17 mouse cellular contexts compared by ENCODE assay signal in the genomic region with DNA sequence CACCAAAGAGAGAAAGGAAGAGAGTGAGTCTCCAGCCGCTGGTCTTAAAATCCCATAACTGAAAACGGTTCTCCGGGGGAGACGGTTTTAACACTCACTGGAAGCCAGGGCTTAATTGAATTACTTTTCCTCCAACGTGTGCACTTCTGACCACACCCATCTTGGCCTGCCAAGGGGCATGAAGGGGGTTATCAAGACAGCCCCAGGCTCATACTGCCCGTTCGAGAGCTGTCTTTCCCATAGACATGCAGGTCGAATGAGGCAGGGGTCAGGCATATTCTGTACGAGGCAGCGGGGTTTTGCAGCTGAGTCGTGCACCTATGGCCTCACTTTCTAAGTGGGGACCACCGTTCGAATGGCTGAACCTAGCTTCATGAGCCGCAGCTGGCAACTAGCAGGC.
DNase-seq lines count a peak whose midpoint lies in the region; ATAC-seq lines count a peak whose summit lies in the region.
"Had no signal": no experiment of that assay in that cellular context is flagged by ENCODE, and none has a peak within 500 bp of the region (broad histone marks: within the 10 kb centered on the region; RNA-seq: fewer than 3 reads in every experiment).

No protein-coding gene starts in this region.

- no peak overlapping the region for H3K4me2 ChIP-seq in midbrain, embryonic 14.5 days (ENCODE audit: low read length)
- H3K4me2 ChIP-seq in midbrain, embryonic 11.5 days: no peak overlapping the region
- H3K4me2 ChIP-seq in neural tube, embryonic 15.5 days: no peak overlapping the region
- H3K4me2 ChIP-seq: embryonic facial prominence, embryonic 12.5 days; forebrain, embryonic 15.5 days; heart, embryonic 11.5 days; hindbrain, embryonic 14.5 days; intestine, embryonic 15.5 days had no signal

- WGBS in midbrain, embryonic 14.5 days: 72% methylated on average over 14 of the region's 14 CpGs
- WGBS in midbrain, embryonic 11.5 days: 78% methylated on average over 14 of the region's 14 CpGs
- 65% methylated on average over 14 of the region's 14 CpGs for WGBS in neural tube, embryonic 15.5 days

- no peak overlapping the region for H3K9ac ChIP-seq in midbrain, embryonic 14.5 days (replicated peaks; ENCODE audit: low read length)
- H3K9ac ChIP-seq in midbrain, embryonic 11.5 days (ENCODE audit: low read length): no peak overlapping the region
- no peak overlapping the region for H3K9ac ChIP-seq in neural tube, embryonic 15.5 days (replicated peaks)
- H3K9ac ChIP-seq: embryonic facial prominence, embryonic 12.5 days; forebrain, embryonic 15.5 days; hindbrain, embryonic 14.5 days; intestine, embryonic 15.5 days had no signal

- H3K4me3 ChIP-seq in midbrain, embryonic 14.5 days (replicated peaks; ENCODE audit: low read depth, low read length): no peak overlapping the region
- no peak overlapping the region for H3K4me3 ChIP-seq in midbrain, embryonic 11.5 days (ENCODE audit: low read depth, low read length)
- no peak overlapping the region for H3K4me3 ChIP-seq in neural tube, embryonic 15.5 days (replicated peaks)
- H3K4me3 ChIP-seq: embryonic facial prominence, embryonic 12.5 days; forebrain, embryonic 15.5 days; intestine, embryonic 15.5 days had no signal

- H3K9me3 ChIP-seq in midbrain, embryonic 14.5 days (ENCODE audit: control insufficient read depth, low read length): no peaks in the 10 kb centered on the region
- no peaks in the 10 kb centered on the region for H3K9me3 ChIP-seq in midbrain, embryonic 11.5 days (ENCODE audit: control insufficient read depth, low read length)
- no peaks in the 10 kb centered on the region for H3K9me3 ChIP-seq in neural tube, embryonic 15.5 days (replicated peaks)
- H3K9me3 ChIP-seq: embryonic facial prominence, embryonic 12.5 days; forebrain, embryonic 15.5 days; intestine, embryonic 15.5 days had no signal

- no peak for ATAC-seq in midbrain, embryonic 14.5 days (ENCODE audit: low FRiP score, low TSS enrichment)
- ATAC-seq in midbrain, embryonic 11.5 days (ENCODE audit: low FRiP score): no peak
- no peak for ATAC-seq in neural tube, embryonic 15.5 days (ENCODE audit: low FRiP score)
- ATAC-seq: forebrain, embryonic 15.5 days; intestine, embryonic 15.5 days had no signal

- peak overlapping the region; percentile 17 for H3K27ac ChIP-seq in midbrain, embryonic 14.5 days (replicated peaks; ENCODE audit: low read depth, low read length)
- no peak overlapping the region for H3K27ac ChIP-seq in midbrain, embryonic 11.5 days (ENCODE audit: low read depth, low read length)
- H3K27ac ChIP-seq in neural tube, embryonic 15.5 days (replicated peaks): peak overlapping the region; percentile 15; the same call in 1 of the 2 replicates
- H3K27ac ChIP-seq: embryonic facial prominence, embryonic 12.5 days; hindbrain, embryonic 14.5 days; intestine, embryonic 15.5 days had no signal

- H3K4me1 ChIP-seq in midbrain, embryonic 14.5 days (ENCODE audit: control insufficient read depth, insufficient read depth, low read length): peaks cover 26% of the 10 kb centered on the region
- H3K4me1 ChIP-seq in midbrain, embryonic 11.5 days (ENCODE audit: control insufficient read depth, insufficient read depth, low read length): peaks cover 7% of the 10 kb centered on the region
- peaks cover 43% of the 10 kb centered on the region for H3K4me1 ChIP-seq in neural tube, embryonic 15.5 days
- H3K4me1 ChIP-seq: intestine, embryonic 15.5 days had no signal

- no peaks in the 10 kb centered on the region for H3K36me3 ChIP-seq in midbrain, embryonic 14.5 days (ENCODE audit: control insufficient read depth, insufficient read depth, low read length)
- no peaks in the 10 kb centered on the region for H3K36me3 ChIP-seq in midbrain, embryonic 11.5 days (ENCODE audit: control insufficient read depth, insufficient read depth, low read length)
- no peaks in the 10 kb centered on the region for H3K36me3 ChIP-seq in neural tube, embryonic 15.5 days
- H3K36me3 ChIP-seq: embryonic facial prominence, embryonic 12.5 days; forebrain, embryonic 15.5 days; intestine, embryonic 15.5 days had no signal

- peak; percentile 36 for DNase-seq in cerebellum, adult 9-11 months
- no peak for DNase-seq in cerebellum, postnatal 36 days
- peak; percentile 16 for DNase-seq in heart, adult 8-10 months (ENCODE audit: low spot score)
- no peak for DNase-seq in heart, postnatal 4 days
- DNase-seq in midbrain, embryonic 14.5 days: no peak
- DNase-seq in midbrain, embryonic 11.5 days (ENCODE audit: low spot score, missing footprints): no peak
- DNase-seq: adrenal gland, postnatal 10 days; cerebellum, adult 11-12 months; cerebellum, postnatal 14 days; gastrocnemius, postnatal 14 days; heart, postnatal 36 days had no signal

- no peaks in the 10 kb centered on the region for H3K27me3 ChIP-seq in midbrain, embryonic 14.5 days (ENCODE audit: control insufficient read depth, insufficient read depth, low read length)
- H3K27me3 ChIP-seq in midbrain, embryonic 11.5 days (ENCODE audit: control insufficient read depth, insufficient read depth, low read length): no peaks in the 10 kb centered on the region
- H3K27me3 ChIP-seq in neural tube, embryonic 15.5 days (replicated peaks): 0 out of 2 replicates have a peak, but pooled peaks cover 3% of the 10 kb centered on the region
- H3K27me3 ChIP-seq: forebrain, embryonic 15.5 days had no signal

Comparison
In these comparisons a context has a peak if more than half of its experiments do, and no peak if none do; other contexts are left out.
1. DNase-seq: peak in cerebellum, adult 9-11 months (single experiment) and heart, adult 8-10 months (single experiment); none in cerebellum, postnatal 36 days (0 of 2), heart, postnatal 4 days (single experiment), midbrain, embryonic 14.5 days (single experiment) and midbrain, embryonic 11.5 days (single experiment).